Mouse (Mus musculus): Measurements from ENCODE around the gene Cilp2.

Gene Cilp2

GRCm38 (mm10) chr8:69887289-69888243 lies at the start of gene Cilp2:
TSS of gene Cilp2 (minus strand) at chr8:69887687.
- peak; percentile 55 for DNase-seq (ENCODE audit: low read depth, low spot score)

GRCm38 (mm10) chr8:69936050-69936794 lies 48.7 kb upstream of the Cilp2 start:
- no peak for DNase-seq (ENCODE audit: low read depth, low spot score)

GRCm38 (mm10) chr8:69935431-69935830 lies 47.9 kb upstream of the Cilp2 start:
- no peak for DNase-seq (ENCODE audit: low read depth, low spot score)

GRCm38 (mm10) chr8:69934582-69934981 lies 47.1 kb upstream of the Cilp2 start:
- no peak for DNase-seq (ENCODE audit: low read depth, low spot score)

GRCm38 (mm10) chr8:69933811-69934210 lies 46.3 kb upstream of the Cilp2 start:
- peak; percentile 50 for DNase-seq (ENCODE audit: low read depth, low spot score)

GRCm38 (mm10) chr8:69926901-69927300 lies 39.4 kb upstream of the Cilp2 start:
- DNase-seq (ENCODE audit: low read depth, low spot score) = no peak

- DNase-seq (ENCODE audit: low read depth, low spot score) = no peak
Measured at GRCm38 (mm10) chr8:69923986-69924385, 36.5 kb upstream of the Cilp2 start.

- DNase-seq (ENCODE audit: low read depth, low spot score) = no peak
Measured at GRCm38 (mm10) chr8:69921141-69921540, 33.7 kb upstream of the Cilp2 start.

GRCm38 (mm10) chr8:69919876-69920662 lies 32.6 kb upstream of the Cilp2 start:
- peak; percentile 94 for DNase-seq (ENCODE audit: low read depth, low spot score)

- DNase-seq (ENCODE audit: low read depth, low spot score) = peak; percentile 92
Measured at GRCm38 (mm10) chr8:69919010-69919409, 31.5 kb upstream of the Cilp2 start.

- peak; percentile 65 for DNase-seq (ENCODE audit: low read depth, low spot score)
Measured at GRCm38 (mm10) chr8:69918506-69918905, 31.0 kb upstream of the Cilp2 start.

- DNase-seq (ENCODE audit: low read depth, low spot score) = no peak
Measured at GRCm38 (mm10) chr8:69915748-69916147, 28.3 kb upstream of the Cilp2 start.

GRCm38 (mm10) chr8:69914526-69914925 lies 27.0 kb upstream of the Cilp2 start:
- DNase-seq (ENCODE audit: low read depth, low spot score) = no peak

- no peak for DNase-seq (ENCODE audit: low read depth, low spot score)
Measured at GRCm38 (mm10) chr8:69912478-69913074, 25.1 kb upstream of the Cilp2 start.

- DNase-seq (ENCODE audit: low read depth, low spot score) = no peak
Measured at GRCm38 (mm10) chr8:69911917-69912316, 24.4 kb upstream of the Cilp2 start.

GRCm38 (mm10) chr8:69907106-69907505 lies 19.6 kb upstream of the Cilp2 start:
- no peak for DNase-seq (ENCODE audit: low read depth, low spot score)

GRCm38 (mm10) chr8:69906260-69906659 lies 18.8 kb upstream of the Cilp2 start:
- no peak for DNase-seq (ENCODE audit: low read depth, low spot score)

- DNase-seq (ENCODE audit: low read depth, low spot score) = no peak
Measured at GRCm38 (mm10) chr8:69904096-69904495, 16.6 kb upstream of the Cilp2 start.

GRCm38 (mm10) chr8:69903063-69903542 lies 15.6 kb upstream of the Cilp2 start:
- DNase-seq (ENCODE audit: low read depth, low spot score) = peak; percentile 99

- DNase-seq (ENCODE audit: low read depth, low spot score) = peak; percentile 84
Measured at GRCm38 (mm10) chr8:69902163-69903062, 14.9 kb upstream of the Cilp2 start, which contains the start of the genes Tssk6, Ndufa13 and Yjefn3. TSS of gene Tssk6 (plus strand) at chr8:69902184. TSS of gene Ndufa13 (minus strand) at chr8:69902558. TSS of gene Yjefn3 (minus strand) at chr8:69902712.

Data from CD4-positive helper T cell, adult 2 months (primary cell).